ENCODE assay signal across 17 mouse cellular contexts in genomic region chr2:27930471-27931015, GRCm38 (mm10). TPM values are rescaled to one million over a fixed set of nuclear protein-coding genes. Genes with fewer than 3 reads are reported as not detected.
DNase-seq lines count a peak whose midpoint lies in the region; ATAC-seq and TF ChIP-seq lines count a peak whose summit lies in the region.
"Had no signal": no experiment of that assay in that cellular context is flagged by ENCODE, and none has a peak within 500 bp of the region (broad histone marks: within the 10 kb centered on the region; RNA-seq: fewer than 3 reads in every experiment).

No protein-coding gene starts in this region.

- DNase-seq in adrenal gland, postnatal 14 days, result peak; percentile 53
- no peak for DNase-seq in adrenal gland, adult 18-20 months (ENCODE audit: low spot score in 2 of 2)
- no peak for DNase-seq in lung, embryonic 14.5 days
- no peak for DNase-seq in lung, postnatal 36 days
- DNase-seq in heart, postnatal 4 days, result no peak
- DNase-seq in frontal cortex, postnatal 14 days (ENCODE audit: low spot score in 2 of 2), result no peak
- DNase-seq: kidney, postnatal 10 days; lung, postnatal 14 days; retina, postnatal 1 day; thymus, postnatal 4 days had no signal

- no peak overlapping the region for H3K9ac ChIP-seq in lung, embryonic 14.5 days
- no peak overlapping the region for H3K9ac ChIP-seq in stomach, embryonic 15.5 days
- H3K9ac ChIP-seq: forebrain, embryonic 12.5 days had no signal

- peaks cover 45% of the 10 kb centered on the region; the same call in 1 of the 2 replicates for H3K36me3 ChIP-seq in lung, embryonic 14.5 days (ENCODE audit: insufficient read depth)
- H3K36me3 ChIP-seq in stomach, embryonic 15.5 days, result 0 out of 2 replicates have a peak, but pooled peaks cover 3% of the 10 kb centered on the region
- H3K36me3 ChIP-seq: forebrain, embryonic 12.5 days had no signal

- no peaks in the 10 kb centered on the region for H3K9me3 ChIP-seq in lung, embryonic 14.5 days (ENCODE audit: low read depth, low read length)
- H3K9me3 ChIP-seq in stomach, embryonic 15.5 days, result no peaks in the 10 kb centered on the region
- H3K9me3 ChIP-seq: forebrain, embryonic 12.5 days had no signal

- H3K4me3 ChIP-seq in lung, embryonic 14.5 days (ENCODE audit: low read depth, low read length), result no peak overlapping the region
- H3K4me3 ChIP-seq in embryonic fibroblast, embryonic 13.5 days (ENCODE audit: insufficient read depth, low read length), result no peak overlapping the region
- H3K4me3 ChIP-seq in stomach, embryonic 15.5 days (replicated peaks), result no peak overlapping the region
- H3K4me3 ChIP-seq: forebrain, embryonic 12.5 days had no signal

- no peak overlapping the region for H3K4me2 ChIP-seq in lung, embryonic 14.5 days
- no peak overlapping the region for H3K4me2 ChIP-seq in stomach, embryonic 15.5 days
- H3K4me2 ChIP-seq: forebrain, embryonic 12.5 days; liver, embryonic 11.5 days; midbrain, embryonic 11.5 days had no signal

- no peaks in the 10 kb centered on the region for H3K27me3 ChIP-seq in lung, embryonic 14.5 days (ENCODE audit: insufficient read depth, low read length)
- no peaks in the 10 kb centered on the region for H3K27me3 ChIP-seq in stomach, embryonic 15.5 days (replicated peaks)
- H3K27me3 ChIP-seq: forebrain, embryonic 12.5 days; Patski had no signal

- peaks cover 35% of the 10 kb centered on the region for H3K4me1 ChIP-seq in lung, embryonic 14.5 days (ENCODE audit: insufficient read depth)
- H3K4me1 ChIP-seq in embryonic fibroblast, embryonic 13.5 days (ENCODE audit: control insufficient read depth, insufficient read depth, low read length), result peaks cover 47% of the 10 kb centered on the region
- peaks cover 50% of the 10 kb centered on the region for H3K4me1 ChIP-seq in stomach, embryonic 15.5 days

- TF ChIP-seq POLR2A in embryonic fibroblast, embryonic 13.5 days (IDR thresholded peaks at IDR 0.05; ENCODE audit: low read depth, low read length), result no peak

- ATAC-seq in lung, embryonic 14.5 days (ENCODE audit: insufficient read depth), result no peak
- ATAC-seq in stomach, embryonic 15.5 days (ENCODE audit: insufficient read depth, low FRiP score, low read depth), result no peak
- ATAC-seq: Patski had no signal

- 79% methylated on average over 5 of the region's 5 CpGs for WGBS in lung, embryonic 14.5 days
- 79% methylated on average over 5 of the region's 5 CpGs for WGBS in stomach, embryonic 15.5 days

- peak overlapping the region; percentile 64; the same call in 1 of the 2 replicates for H3K27ac ChIP-seq in lung, embryonic 14.5 days (ENCODE audit: low read depth)
- peak overlapping the region; percentile 22 for H3K27ac ChIP-seq in embryonic fibroblast, embryonic 13.5 days (ENCODE audit: insufficient read depth, low read length)
- 0 out of 2 replicates have a peak overlapping the region, but pooled peaks have one; percentile 2 for H3K27ac ChIP-seq in stomach, embryonic 15.5 days
- H3K27ac ChIP-seq: forebrain, embryonic 12.5 days had no signal

- TF ChIP-seq CTCF in lung, embryonic 14.5 days (IDR thresholded peaks at IDR 0.05; ENCODE audit: low read depth), result no peak
- no peak for TF ChIP-seq CTCF in embryonic fibroblast, embryonic 13.5 days (IDR thresholded peaks at IDR 0.05; ENCODE audit: borderline replicate concordance, insufficient read depth, low read length)

RNA-seq across cellular contexts. Expression of gene Col5a1, which starts 44.3 kb away (rescaled TPM):
- 73.1 and 76.7 TPM in 2 replicates for total RNA-seq in adrenal gland, postnatal 14 days (2021)
- 10 to 100 TPM; 23.8 to 35.6 TPM for total RNA-seq in adrenal gland, adult 18-20 months (2021)
- 81.7 and 83.2 TPM in 2 replicates for polyA plus RNA-seq in lung, embryonic 14.5 days (2014; fragmentation: Nextera tagmentation; extraction: Ambion mirVana)
- 997 and 1,013 TPM in 2 replicates for polyA plus RNA-seq in embryonic fibroblast, embryonic 13.5 days (2011; ENCODE audit: insufficient read length, low read depth, missing spikeins)
- polyA plus RNA-seq in stomach, embryonic 15.5 days (2015; fragmentation: Nextera tagmentation; extraction: Ambion mirVana), result 130 and 136 TPM in 2 replicates
- 100 to 1,000 TPM; 167 to 185 TPM for total RNA-seq in heart, postnatal 4 days (2021)
- total RNA-seq: neutrophil, adult 5-6 weeks had no signal

Comparison
In these comparisons a context has a peak if more than half of its experiments do, and no peak if none do; other contexts are left out.
1. H3K27ac ChIP-seq: peak in every context shown above with its lines; median percentile 64 in lung, embryonic 14.5 days; 22 in embryonic fibroblast, embryonic 13.5 days; 2 in stomach, embryonic 15.5 days.